Mouse (Mus musculus) left cerebral cortex, postnatal 4 days (tissue): Measurements from ENCODE around the gene Ccdc186. TPM values are rescaled to one million over a fixed set of nuclear protein-coding genes. Genes with fewer than 3 reads are reported as not detected.
A peak's percentile ranks its signal among the peaks of the same experiment; 100 is the strongest.
"Not testable (repeated sequence)": the region's sequence is repeated elsewhere in the genome, so short reads cannot be mapped to it uniquely, and the experiment has no call there.

ENCODE experiments used
- DNase-seq: peaks from one replicate; pipeline ENCODE4 v3.0.0-alpha.2; 2022
- intact Hi-C: fragments of 180-260 bp; cut with DNase I; formaldehyde crosslinking; loops from one replicate; pipeline ENCODE4 v1.15.1; 2025
- total RNA-seq, 2 experiments: library from RNA; stranded (reverse); gene quantifications; 2 replicates each; pipeline ENCODE4 v1.2.3; 2021

Ccdc186 gene
- total RNA-seq, 2 experiments from 2014 or later, result 41.4 to 42.1 TPM

DNA sequence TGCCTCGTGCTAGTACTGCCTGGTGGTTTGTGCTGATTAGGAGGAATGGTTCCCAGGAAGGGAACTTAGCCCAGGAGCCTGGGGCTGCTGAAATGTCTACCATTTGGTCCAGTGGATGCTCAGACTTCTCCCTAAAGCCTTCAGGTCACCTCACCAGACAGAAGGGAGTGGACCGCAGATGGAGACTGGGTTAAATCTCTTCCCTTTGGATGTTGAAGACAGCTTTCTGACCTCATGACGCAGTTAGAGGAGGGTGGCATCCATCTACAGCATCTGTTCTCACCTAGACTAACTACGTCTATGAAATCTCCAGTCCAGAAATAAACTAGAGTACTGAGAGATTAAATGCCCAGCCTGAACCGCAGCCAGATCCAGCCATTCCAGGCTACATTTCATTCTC, 60.9 kb downstream of the Ccdc186 start:
- no peak for DNase-seq
- intact Hi-C loops, result no loop called here

DNA sequence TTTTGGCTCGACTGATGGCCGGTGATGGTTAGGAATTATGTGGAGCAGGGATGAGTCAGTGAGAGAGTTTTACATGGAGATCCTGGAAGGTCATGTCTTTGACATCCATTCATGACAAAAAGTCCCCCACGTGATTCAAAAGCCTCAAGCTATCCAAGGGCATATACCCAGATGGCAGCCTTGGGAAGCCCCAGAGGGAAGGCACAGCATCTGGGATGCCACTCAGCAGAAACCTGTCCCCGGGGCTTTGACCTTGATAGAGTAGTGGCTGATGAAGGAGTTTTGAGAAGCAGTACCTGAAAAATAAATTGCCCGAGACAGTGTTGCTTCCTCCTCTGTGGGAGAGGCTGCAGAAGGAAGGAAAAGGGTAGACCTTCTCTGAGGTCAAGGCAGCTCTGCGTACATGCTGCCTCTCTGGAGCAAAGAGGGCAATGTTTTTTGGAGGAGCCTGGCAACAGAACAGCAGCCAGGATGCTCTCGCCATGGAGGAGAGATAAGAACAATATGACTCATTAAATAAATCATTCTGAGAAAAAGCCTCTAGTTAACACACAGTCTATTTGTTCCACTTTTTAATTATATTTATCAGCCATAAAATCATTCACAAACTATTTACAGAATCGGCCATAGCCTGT, 61.6 kb downstream of the Ccdc186 start:
- intact Hi-C loops, result no loop called here
- no peak for DNase-seq

DNA sequence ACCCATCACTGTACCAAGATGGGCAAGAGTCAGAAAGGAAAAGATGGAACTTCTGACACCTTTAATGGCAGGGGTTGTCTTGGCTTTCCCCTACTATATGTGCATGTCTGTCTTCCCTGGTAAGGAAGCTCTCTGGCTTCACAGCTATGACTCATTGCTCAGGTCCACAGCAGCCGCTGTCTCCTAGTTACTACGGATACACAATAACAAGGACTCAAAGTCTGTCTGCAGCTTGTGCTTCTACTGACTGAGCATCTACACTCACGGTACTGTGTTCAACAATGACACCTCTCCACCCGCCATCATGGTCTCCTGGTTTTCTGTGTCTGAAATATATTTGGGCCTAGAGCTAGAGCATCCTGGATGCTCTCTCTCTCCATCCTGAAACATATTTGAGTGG, 62.2 kb downstream of the Ccdc186 start:
- intact Hi-C loops, result no loop called here
- no peak for DNase-seq

DNA sequence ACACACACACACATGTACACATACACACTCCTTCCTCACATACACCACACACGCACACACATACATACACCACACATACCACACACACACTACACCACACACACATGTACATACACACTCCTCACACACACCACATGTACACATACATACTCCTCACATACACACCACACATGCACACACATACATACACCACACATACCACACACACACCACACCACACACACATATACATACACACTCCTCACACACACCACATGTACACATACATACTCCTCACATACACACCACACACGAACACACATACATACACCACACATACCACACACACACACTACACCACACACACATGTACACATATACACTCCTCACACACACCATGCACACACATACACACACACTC, 63.7 kb downstream of the Ccdc186 start:
- intact Hi-C loops, result no loop called here
- DNase-seq, result no peak

DNA sequence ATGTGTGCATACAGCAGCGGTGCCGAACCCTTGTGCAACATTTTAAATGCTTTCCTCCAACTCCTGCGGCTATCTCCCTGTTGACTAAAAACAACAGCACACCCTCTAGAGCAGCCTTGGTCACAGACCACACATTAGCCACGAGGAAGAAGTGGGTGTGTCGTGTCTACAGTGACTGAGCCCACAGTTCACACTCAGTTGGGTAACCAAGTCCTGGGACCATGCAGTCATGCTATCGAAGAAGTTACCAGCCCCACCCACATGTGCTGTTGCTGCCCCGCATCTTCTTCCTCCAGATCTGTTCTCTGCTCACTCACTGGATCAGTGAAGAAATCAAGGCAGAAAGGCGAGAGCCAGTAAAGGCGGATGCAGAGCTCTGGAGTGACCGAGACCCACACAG, 65.6 kb downstream of the Ccdc186 start:
- DNase-seq, result no peak
- intact Hi-C loops, result no loop called here

DNA sequence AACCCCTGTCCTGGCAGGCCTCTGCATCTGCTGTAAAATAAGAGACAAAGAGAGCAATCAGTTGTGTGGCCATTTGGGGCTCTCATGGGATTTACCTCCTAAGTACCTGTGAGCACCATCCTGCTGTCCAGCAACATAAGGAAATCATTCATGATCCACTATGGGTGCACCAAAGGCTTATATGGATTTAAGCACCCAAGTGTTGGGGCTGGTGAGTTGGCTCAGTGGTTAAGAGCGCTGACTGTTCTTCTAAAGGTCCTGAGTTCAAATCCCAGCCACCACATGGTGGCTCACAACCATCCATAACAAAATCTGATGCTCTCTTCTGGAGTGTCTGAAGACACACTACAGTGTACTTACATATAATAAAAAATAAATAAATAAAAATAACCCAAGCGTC, 67.5 kb downstream of the Ccdc186 start:
- intact Hi-C loops, DNase-seq: not testable (repeated sequence)

DNA sequence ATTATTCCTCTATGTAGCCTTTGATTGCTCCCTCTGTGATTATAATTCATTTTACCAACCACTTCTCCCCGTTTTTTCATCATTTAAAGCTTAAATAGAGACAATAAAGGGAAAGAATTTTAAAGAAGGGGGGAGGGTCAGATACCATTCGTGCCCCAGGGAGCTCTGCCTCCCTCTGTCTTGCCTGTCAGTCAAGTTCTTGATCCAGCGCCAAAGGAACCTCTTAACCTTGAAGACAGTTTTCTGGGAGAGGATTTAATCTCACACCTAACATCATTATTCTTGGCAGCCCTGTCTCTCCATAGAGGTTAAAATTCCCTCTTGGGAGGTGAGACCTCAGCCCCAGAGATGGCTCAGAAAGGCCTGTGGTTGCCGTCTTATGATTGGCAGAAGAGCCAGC, 71.3 kb downstream of the Ccdc186 start:
- no peak for DNase-seq
- intact Hi-C loops, result no loop called here

DNA sequence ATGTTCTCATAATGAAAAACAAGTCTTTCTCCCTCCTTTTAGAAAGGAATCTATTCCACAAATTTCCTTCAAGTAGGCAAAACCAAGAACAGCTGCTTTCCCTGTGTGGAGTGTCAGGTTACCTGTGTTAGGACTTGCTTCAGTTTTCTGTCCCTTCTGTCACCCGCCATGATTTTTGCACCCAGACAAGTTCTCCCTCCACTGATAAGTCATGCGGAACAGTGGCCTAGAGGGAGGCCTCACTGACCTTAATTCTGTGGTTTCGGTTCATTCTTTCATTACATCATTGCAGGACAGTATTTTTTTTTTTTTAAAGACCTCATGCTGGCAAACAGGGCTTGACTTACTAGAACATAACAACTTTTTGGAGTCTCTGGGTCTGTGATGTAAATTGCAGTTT, 72.6 kb downstream of the Ccdc186 start:
- DNase-seq, result no peak
- intact Hi-C loops, result no loop called here

DNA sequence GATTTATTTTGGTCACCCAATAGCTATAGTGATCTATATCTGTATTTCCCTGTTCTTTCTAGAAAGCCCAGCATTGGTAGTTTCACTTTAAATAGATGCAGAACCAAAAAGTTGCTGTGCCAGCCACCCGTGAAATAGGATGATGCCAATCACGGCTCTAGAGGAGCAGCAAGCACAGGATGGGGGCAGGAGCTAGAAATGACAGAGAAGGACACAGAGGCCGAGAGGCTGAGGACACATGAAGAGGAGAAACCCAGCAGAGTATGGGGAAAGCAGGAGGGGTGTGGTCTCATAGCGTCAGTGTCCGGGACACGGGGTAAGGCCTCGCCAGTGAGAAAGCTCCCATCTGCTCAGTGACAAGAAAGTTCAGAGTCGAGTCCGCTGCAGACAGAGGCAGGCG, 74.1 kb downstream of the Ccdc186 start:
- DNase-seq, result no peak
- intact Hi-C loops, result no loop called here

DNA sequence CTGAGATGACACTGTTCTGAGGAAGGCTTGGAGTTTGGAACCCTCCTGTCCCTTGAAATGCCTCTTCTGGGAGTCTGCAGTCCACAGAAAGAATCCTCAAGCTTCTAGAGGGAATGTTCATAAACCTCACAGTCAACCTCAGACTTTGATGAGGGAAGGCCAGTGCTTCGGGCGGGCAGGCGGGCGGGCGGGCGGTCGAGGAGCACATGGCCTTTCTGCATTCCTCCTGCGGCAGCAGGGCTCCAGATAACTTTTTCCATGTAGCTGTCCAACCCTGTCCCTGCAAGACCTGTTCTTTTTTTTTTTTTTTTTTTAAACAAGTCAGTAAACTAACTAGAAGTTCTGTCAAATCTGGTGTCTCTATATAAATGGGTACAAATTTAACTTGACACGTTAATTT, 75.4 kb downstream of the Ccdc186 start:
- intact Hi-C loops, result no loop called here

DNA sequence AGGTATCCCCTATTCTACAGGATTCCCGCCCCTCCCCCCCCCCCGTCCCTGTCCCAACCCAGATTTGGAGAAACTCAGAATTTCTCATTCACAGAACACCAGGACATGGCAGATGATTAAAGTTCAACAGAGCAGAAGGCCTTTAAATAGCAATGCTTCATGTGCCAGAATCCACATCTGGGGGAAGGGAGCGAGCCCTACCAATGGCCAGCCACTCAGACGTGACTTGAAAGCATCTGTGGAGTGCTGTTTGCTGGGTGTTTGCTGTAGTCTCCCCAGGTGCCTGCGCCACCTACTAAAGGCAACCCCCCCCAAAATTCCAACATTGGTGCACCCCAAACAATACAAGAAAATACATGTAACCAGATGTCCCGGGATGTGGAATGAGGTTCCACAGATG, 76.5 kb downstream of the Ccdc186 start:
- DNase-seq, result no peak
- intact Hi-C loops, result no loop called here

More for the DNA sequence above, 75.4 kb downstream of the Ccdc186 start:
- DNase-seq, result no peak

DNA sequence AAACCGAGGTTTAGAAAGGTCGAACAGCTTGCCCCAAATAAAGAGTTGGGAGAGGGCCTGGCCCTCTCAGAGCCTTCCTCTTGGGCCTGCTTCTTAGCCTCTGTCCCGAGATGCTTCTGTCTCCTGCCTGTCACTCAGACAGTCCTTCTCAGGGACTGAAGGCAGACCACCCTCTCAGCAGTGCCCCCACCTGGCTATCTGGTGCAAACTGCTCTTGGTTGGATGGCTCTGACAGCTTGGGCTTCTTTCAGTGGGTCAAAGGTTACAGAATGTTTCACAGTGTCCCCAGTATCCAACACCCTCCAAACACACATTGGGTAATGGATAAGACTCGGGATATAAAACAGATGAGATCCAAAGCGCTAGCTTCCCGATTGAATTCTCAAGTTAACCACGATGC, 76.9 kb downstream of the Ccdc186 start:
- DNase-seq, result peak; percentile 19
- intact Hi-C loops, result no loop called here

Other genes starting within 250 kb of the Ccdc186 start
- gene Adrb1, start 100.0 kb downstream of the Ccdc186 start, total RNA-seq, result 10 to 100 TPM; 10.4 to 12.2 TPM
- gene Tdrd1, start 4.0 kb upstream of the Ccdc186 start, total RNA-seq, result 1 to 10 TPM; 1.1 to 1.4 TPM
- gene Vwa2, start 52.1 kb upstream of the Ccdc186 start, total RNA-seq, result under 1 TPM; 0.14 to 0.36 TPM
- gene Afap1l2, start 186.0 kb upstream of the Ccdc186 start, total RNA-seq, result 10 to 100 TPM; 13.6 TPM